Mouse (Mus musculus) lung, embryonic 15.5 days (tissue): ENCODE data around the gene Psip1. TPM values are rescaled to one million over a fixed set of nuclear protein-coding genes. Genes with fewer than 3 reads are reported as not detected.
"Not testable (repeated sequence)": the region's sequence is repeated elsewhere in the genome, so short reads cannot be mapped to it uniquely, and the experiment has no call there.

ENCODE experiments used
- ATAC-seq: fragments of 200-750 bp; cut with Nextera tagmentation; 2 replicates; pipeline ENCODE4 v1.8.0; 2017; ENCODE audit warnings: moderate number of reproducible peaks, borderline replicate concordance; ENCODE audit not compliant: low FRiP score, low TSS enrichment; ENCODE audit errors: extremely low read depth
- H3K27ac ChIP-seq: fragments of 300-500 bp; sonication (generic); 2 replicates; pipeline ENCODE4 v1.5.1; 2015; ENCODE audit warnings: moderate library complexity, mild to moderate bottlenecking, inconsistent platforms
- H3K27me3 ChIP-seq: fragments of 300-500 bp; sonication (generic); 2 replicates; pipeline ENCODE4 v1.6.1; 2015; ENCODE audit warnings: inconsistent platforms
- H3K36me3 ChIP-seq: fragments of 300-500 bp; sonication (generic); 2 replicates; pipeline ENCODE4 v1.6.1; 2015; ENCODE audit warnings: inconsistent platforms
- H3K4me1 ChIP-seq: fragments of 300-500 bp; sonication (generic); 2 replicates; pipeline ENCODE4 v1.6.1; 2015; ENCODE audit warnings: inconsistent platforms
- H3K4me2 ChIP-seq: fragments of 300-500 bp; sonication (generic); 2 replicates; pipeline ENCODE4 v1.6.1; 2015; ENCODE audit warnings: inconsistent platforms, mild to moderate bottlenecking, moderate library complexity
- H3K4me3 ChIP-seq: fragments of 300-500 bp; sonication (generic); 2 replicates; pipeline ENCODE4 v1.5.1; 2015; ENCODE audit warnings: mild to moderate bottlenecking, inconsistent platforms
- H3K9ac ChIP-seq: fragments of 300-500 bp; sonication (generic); 2 replicates; pipeline ENCODE4 v1.6.1; 2015; ENCODE audit warnings: inconsistent platforms
- H3K9me3 ChIP-seq: fragments of 300-500 bp; sonication (generic); 2 replicates; pipeline ENCODE4 v1.6.1; 2016; ENCODE audit warnings: inconsistent platforms
- WGBS: fragments of 180-500 bp; shearing (Covaris S2); methylation state at CpG from one replicate; pipeline ENCODE4 v1.1.7; 2015; 5-methylcytosine and 5-hydroxymethylcytosine counted together
- polyA plus RNA-seq: library from polyadenylated mRNA; unstranded; fragments of >200 nt; fragmentation: Nextera tagmentation; extraction: Ambion mirVana; gene quantifications from 2 replicates; pipeline ENCODE4 v1.2.1, GENCODE M21; 2015

Psip1 gene
- polyA plus RNA-seq, 1 experiment from 2014 or later, result 119 TPM

DNA sequence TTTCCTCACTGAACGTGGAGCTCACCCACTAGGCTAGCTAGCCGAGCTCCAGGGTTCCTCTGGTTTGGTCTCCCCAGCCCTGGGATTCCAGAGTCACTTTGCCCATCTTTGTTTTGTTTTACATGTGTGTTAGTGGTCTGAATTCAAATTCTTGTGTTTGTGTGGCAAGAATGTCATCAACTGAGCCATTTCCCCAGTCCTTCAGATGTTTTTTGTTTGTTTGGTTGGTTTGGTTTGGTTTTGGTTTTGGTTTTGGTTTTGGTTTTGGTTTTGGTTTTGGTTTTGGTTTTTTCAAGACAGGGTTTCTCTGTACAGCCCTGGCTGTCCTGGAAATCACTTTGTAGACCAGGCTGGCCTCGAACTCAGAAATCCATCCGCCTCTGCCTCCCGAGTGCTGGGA is 10.8 kb upstream of the Psip1 start:
- not testable (repeated sequence) for H3K9me3 ChIP-seq, H3K4me1 ChIP-seq, H3K4me3 ChIP-seq, ATAC-seq, H3K4me2 ChIP-seq, H3K9ac ChIP-seq, H3K27ac ChIP-seq, H3K27me3 ChIP-seq, H3K36me3 ChIP-seq
- WGBS, result 79% methylated on average over 5 of the region's 5 CpGs

DNA sequence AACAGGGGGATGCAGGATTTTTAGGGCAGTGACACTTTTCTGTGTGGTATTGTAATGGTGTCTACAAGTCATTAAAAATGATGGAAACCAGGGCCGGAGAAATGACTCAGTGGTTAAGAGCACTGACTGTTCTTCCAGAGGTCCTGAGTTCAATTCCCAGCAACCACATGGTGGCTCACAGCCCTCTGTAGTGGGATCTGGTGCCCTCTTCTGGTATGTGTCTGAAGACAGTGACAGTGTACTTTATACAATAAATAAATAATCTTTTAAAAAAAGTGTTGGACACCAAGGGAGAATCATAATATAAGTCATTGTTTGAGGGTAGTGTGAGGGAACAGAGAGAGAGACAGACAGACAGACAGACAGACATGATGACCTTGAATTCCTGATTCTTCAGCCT is 6.9 kb upstream of the Psip1 start:
- no peaks in the 10 kb centered on the region for H3K9me3 ChIP-seq
- WGBS, result 89% methylated on average over 1 of the region's 1 CpGs
- no peaks in the 10 kb centered on the region for H3K36me3 ChIP-seq
- no peaks in the 10 kb centered on the region for H3K27me3 ChIP-seq
- no peak overlapping the region for H3K27ac ChIP-seq
- no peak overlapping the region for H3K4me2 ChIP-seq
- no peaks in the 10 kb centered on the region for H3K4me1 ChIP-seq
- ATAC-seq, result no peak
- no peak overlapping the region for H3K9ac ChIP-seq
- no peak overlapping the region for H3K4me3 ChIP-seq

DNA sequence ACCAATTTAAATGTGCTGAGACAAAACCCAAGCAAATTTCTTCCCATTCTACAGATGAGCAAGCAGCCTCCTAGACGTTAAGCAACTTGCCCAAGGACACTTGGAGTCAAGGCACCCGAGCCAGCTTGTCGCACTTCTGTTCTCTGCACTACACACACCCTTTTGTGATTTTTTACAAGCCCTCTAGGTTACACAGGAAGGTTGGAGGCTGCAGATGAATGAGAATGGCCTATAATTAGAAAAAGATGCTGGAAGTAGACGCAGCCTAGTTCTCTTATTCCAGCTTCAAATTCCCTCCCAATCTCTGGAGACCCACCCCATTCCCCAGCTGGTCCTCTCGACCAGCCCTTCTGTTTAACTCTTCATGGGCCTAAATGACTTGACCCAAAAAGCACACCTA is 2.9 kb upstream of the Psip1 start:
- peaks cover 14% of the 10 kb centered on the region for H3K4me1 ChIP-seq
- H3K36me3 ChIP-seq, result peaks cover 6% of the 10 kb centered on the region; the same call in 1 of the 2 replicates
- H3K4me2 ChIP-seq, result no peak overlapping the region
- WGBS, result 32% methylated on average over 5 of the region's 5 CpGs
- no peak overlapping the region for H3K9ac ChIP-seq
- H3K27me3 ChIP-seq, result no peaks in the 10 kb centered on the region
- no peaks in the 10 kb centered on the region for H3K9me3 ChIP-seq
- no peak for ATAC-seq
- H3K4me3 ChIP-seq, result no peak overlapping the region
- no peak overlapping the region for H3K27ac ChIP-seq

DNA sequence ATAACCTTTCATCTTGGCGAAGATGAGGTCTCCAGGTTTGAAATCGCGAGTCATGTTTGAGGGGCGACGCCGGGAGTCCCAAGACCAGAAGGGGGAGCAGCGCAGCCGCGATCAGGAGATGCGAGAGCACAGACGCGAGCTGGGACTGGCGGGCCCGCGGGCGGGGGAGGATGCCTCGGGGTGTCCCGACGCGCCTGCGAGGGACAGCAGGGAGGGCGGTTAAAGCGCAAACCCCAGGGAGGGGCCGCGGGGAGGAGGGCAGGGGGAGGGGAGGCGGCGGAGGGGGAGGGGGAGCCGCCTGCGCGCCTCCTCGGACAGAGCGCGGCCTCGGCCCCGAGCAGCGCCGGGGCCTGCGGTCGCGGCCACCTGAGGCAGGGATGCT is 533 bp downstream of the Psip1 start:
- 0% methylated on average over 33 of the region's 40 CpGs for WGBS
- Histone ChIP-seq H3K9ac (peak overlapping the region; percentile 81), H3K36me3 (peaks cover 25% of the 10 kb centered on the region), H3K27me3 (no peaks in the 10 kb centered on the region), H3K4me2 (peak overlapping the region; percentile 80), H3K9me3 (no peaks in the 10 kb centered on the region), H3K27ac (peak overlapping the region; percentile 97), H3K4me1 (peaks cover 14% of the 10 kb centered on the region), H3K4me3 (peak overlapping the region; percentile 96)
- ATAC-seq, result peak; percentile 89

GRCm38 (mm10) chr4:83485250-83485649 is 1.0 kb downstream of the Psip1 start:
- Histone ChIP-seq H3K36me3 (peaks cover 27% of the 10 kb centered on the region), H3K9me3 (no peaks in the 10 kb centered on the region), H3K4me3 (peak overlapping the region; percentile 96), H3K27ac (peak overlapping the region; percentile 97; the same call in 1 of the 2 replicates), H3K4me1 (peaks cover 14% of the 10 kb centered on the region), H3K27me3 (no peaks in the 10 kb centered on the region), H3K4me2 (peak overlapping the region; percentile 80), H3K9ac (peak overlapping the region; percentile 81)
- ATAC-seq, result no peak
- 23% methylated on average over 12 of the region's 12 CpGs for WGBS

GRCm38 (mm10) chr4:83468208-83468607 is 18.1 kb downstream of the Psip1 start:
- Histone ChIP-seq H3K4me2 (no peak overlapping the region), H3K27ac (no peak overlapping the region), H3K4me1 (no peaks in the 10 kb centered on the region), H3K36me3 (peaks cover 79% of the 10 kb centered on the region), H3K9me3 (no peaks in the 10 kb centered on the region), H3K4me3 (no peak overlapping the region), H3K27me3 (no peaks in the 10 kb centered on the region), H3K9ac (no peak overlapping the region)
- WGBS, result 81% methylated on average over 3 of the region's 3 CpGs
- no peak for ATAC-seq

DNA sequence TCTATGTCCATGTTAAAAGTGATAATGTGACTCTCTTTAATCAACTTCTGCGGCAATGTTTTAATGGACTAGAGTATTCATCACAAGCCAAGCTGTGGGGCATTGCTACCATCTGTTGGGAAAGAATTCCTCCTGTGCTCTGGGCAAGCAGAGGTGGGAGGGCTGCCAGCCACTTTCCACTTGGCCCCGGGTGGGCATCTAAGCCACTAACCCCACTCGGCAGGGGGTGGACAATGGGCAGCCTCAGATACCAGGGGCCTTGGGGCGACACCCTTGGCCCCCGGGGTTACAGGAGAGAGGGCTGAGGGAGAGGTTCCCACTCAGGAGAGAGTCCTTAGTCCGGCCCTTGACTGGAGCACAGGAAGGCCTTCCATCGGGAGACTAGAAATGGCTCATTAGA is 18.6 kb downstream of the Psip1 start:
- Histone ChIP-seq H3K9me3 (no peaks in the 10 kb centered on the region), H3K27me3 (no peaks in the 10 kb centered on the region), H3K4me2 (no peak overlapping the region), H3K27ac (no peak overlapping the region), H3K36me3 (peaks cover 81% of the 10 kb centered on the region), H3K9ac (no peak overlapping the region), H3K4me3 (no peak overlapping the region), H3K4me1 (no peaks in the 10 kb centered on the region)
- ATAC-seq, result no peak
- WGBS, result 84% methylated on average over 7 of the region's 7 CpGs

GRCm38 (mm10) chr4:83464827-83465226 is 21.4 kb downstream of the Psip1 start:
- no peak for ATAC-seq
- H3K4me1 ChIP-seq, result no peaks in the 10 kb centered on the region
- H3K27me3 ChIP-seq, result no peaks in the 10 kb centered on the region
- H3K9ac ChIP-seq, result no peak overlapping the region
- peaks cover 65% of the 10 kb centered on the region for H3K36me3 ChIP-seq
- no peak overlapping the region for H3K4me2 ChIP-seq
- WGBS, result 89% methylated on average over 7 of the region's 7 CpGs
- H3K9me3 ChIP-seq, result no peaks in the 10 kb centered on the region
- H3K4me3 ChIP-seq, result no peak overlapping the region
- H3K27ac ChIP-seq, result no peak overlapping the region

- H3K27ac ChIP-seq, result no peak overlapping the region
- H3K4me2 ChIP-seq, result no peak overlapping the region
- no peak for ATAC-seq
- no peaks in the 10 kb centered on the region for H3K27me3 ChIP-seq
- H3K36me3 ChIP-seq, result peaks cover 66% of the 10 kb centered on the region
- H3K9ac ChIP-seq, result no peak overlapping the region
- no peaks in the 10 kb centered on the region for H3K4me1 ChIP-seq
- no peak overlapping the region for H3K4me3 ChIP-seq
- no peaks in the 10 kb centered on the region for H3K9me3 ChIP-seq
- 80% methylated on average over 5 of the region's 5 CpGs for WGBS
These were observed 26.2 kb downstream of the Psip1 start for GRCm38 (mm10) chr4:83460106-83460505.

GRCm38 (mm10) chr4:83450785-83451184 is 35.5 kb downstream of the Psip1 start:
- Histone ChIP-seq H3K27me3 (no peaks in the 10 kb centered on the region), H3K4me2 (no peak overlapping the region), H3K36me3 (peaks cover 55% of the 10 kb centered on the region), H3K27ac (no peak overlapping the region), H3K9ac (no peak overlapping the region), H3K4me3 (no peak overlapping the region), H3K4me1 (no peaks in the 10 kb centered on the region), H3K9me3 (no peaks in the 10 kb centered on the region)
- no peak for ATAC-seq
- WGBS, result 94% methylated on average over 4 of the region's 4 CpGs

GRCm38 (mm10) chr4:83441050-83441449 is 45.2 kb downstream of the Psip1 start:
- H3K4me2 ChIP-seq, result no peak overlapping the region
- no peak overlapping the region for H3K9ac ChIP-seq
- no peak for ATAC-seq
- H3K4me1 ChIP-seq, result no peaks in the 10 kb centered on the region
- WGBS, result 81% methylated on average over 4 of the region's 4 CpGs
- H3K27ac ChIP-seq, result no peak overlapping the region
- H3K36me3 ChIP-seq, result peaks cover 50% of the 10 kb centered on the region
- H3K4me3 ChIP-seq, result no peak overlapping the region
- no peaks in the 10 kb centered on the region for H3K27me3 ChIP-seq
- H3K9me3 ChIP-seq, result no peaks in the 10 kb centered on the region

DNA sequence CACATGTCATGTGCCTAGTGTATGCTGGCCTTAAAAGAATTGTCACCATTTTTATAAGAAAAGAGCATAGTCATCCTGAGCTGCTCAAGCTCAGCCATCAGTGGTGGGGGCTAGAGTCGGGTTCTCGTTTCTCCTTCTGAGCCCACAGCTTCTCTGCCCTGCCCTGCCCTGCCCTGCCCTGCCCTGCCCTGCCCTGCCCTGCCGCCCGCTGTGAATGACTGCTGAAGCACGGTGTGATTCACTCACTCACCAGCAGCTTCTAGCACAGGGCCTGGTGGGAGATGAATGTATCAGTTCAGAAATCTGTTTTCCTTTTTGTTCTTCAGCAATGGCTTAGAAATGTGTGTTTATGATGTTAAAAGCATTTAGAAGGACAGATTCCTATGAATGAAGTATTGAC is 47.2 kb downstream of the Psip1 start:
- H3K4me3 ChIP-seq, result no peak overlapping the region
- no peak for ATAC-seq
- H3K36me3 ChIP-seq, result peaks cover 63% of the 10 kb centered on the region

GRCm38 (mm10) chr4:83438116-83438515 is 48.1 kb downstream of the Psip1 start:
- Histone ChIP-seq H3K4me2 (no peak overlapping the region), H3K9me3 (no peaks in the 10 kb centered on the region), H3K36me3 (peaks cover 71% of the 10 kb centered on the region), H3K4me1 (no peaks in the 10 kb centered on the region), H3K9ac (no peak overlapping the region), H3K27ac (no peak overlapping the region), H3K27me3 (no peaks in the 10 kb centered on the region), H3K4me3 (no peak overlapping the region)
- ATAC-seq, result no peak

More for the DNA sequence above, 47.2 kb downstream of the Psip1 start:
- no peaks in the 10 kb centered on the region for H3K9me3 ChIP-seq
- no peak overlapping the region for H3K27ac ChIP-seq
- H3K4me1 ChIP-seq, result no peaks in the 10 kb centered on the region
- H3K4me2 ChIP-seq, result no peak overlapping the region
- WGBS, result 67% methylated on average over 5 of the region's 5 CpGs
- no peaks in the 10 kb centered on the region for H3K27me3 ChIP-seq
- H3K9ac ChIP-seq, result no peak overlapping the region
